Mouse (Mus musculus) frontal cortex, adult (tissue): ENCODE data around the gene Chst4.
A peak's percentile ranks its signal among the peaks of the same experiment; 100 is the strongest.

Experiments used
- ATAC-seq: cut with Nextera tagmentation; 2 replicates; pipeline ENCODE4 v1.9.2; 2017; ENCODE audit warnings: mild to moderate bottlenecking, moderate library complexity, mixed read lengths; ENCODE audit not compliant: low TSS enrichment

Gene Chst4

DNA sequence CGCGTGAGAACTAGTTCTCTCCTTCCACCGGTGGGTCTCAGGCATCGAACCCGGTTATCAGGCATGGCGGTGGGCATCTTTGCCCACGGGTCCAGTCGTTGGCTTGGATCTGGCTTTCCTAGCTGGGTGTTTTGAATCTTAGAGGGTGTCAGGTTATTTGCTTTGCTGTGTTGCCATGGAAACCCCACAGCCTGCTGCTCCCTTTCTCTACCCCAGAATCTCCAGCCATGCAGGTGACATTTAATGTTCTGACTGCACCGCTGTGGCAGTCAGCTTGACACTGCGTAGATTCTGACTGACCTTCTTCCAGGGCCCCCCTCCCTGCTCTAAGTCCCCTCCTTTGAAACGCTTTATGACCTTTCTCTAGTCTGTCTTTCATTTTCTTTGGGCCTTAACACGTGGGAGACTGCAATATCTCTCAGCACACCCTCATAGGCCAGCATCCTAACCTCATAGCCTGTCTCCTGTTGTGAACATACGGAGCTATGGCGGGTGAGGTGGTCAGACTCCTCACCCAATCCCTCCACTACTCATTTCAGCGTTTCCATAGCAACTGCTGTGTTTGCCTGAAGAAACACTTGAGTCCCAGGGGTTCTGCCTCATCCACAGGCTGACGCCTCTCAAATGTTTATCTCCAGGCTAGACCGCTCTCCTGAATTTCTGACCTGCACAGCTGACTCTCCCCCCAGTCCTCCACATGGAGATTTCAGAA lies 33.1 kb downstream of the Chst4 start:
- peak; percentile 79 for ATAC-seq

DNA sequence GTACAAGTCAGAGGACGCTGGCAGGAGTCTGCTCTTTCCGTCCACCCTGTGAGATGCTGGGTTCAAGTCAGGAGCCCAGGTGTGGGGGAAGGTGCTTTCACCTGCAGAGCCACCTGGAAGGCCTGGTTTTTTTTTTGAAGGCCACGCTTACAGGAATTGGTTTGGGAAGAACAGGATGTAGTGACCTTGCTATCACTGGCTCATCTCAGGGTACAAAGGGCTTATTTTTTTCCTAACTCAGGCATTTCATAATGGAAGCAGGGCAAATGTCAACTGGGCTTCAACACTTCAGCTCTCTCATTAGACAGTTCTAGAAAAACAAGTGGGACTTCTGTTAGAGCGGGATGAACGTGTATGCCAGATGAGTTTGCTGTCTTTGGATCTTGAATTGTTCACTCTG lies 35.2 kb downstream of the Chst4 start:
- ATAC-seq = no peak

GRCm38 (mm10) chr8:110002953-110003352 lies 36.6 kb downstream of the Chst4 start:
- no peak for ATAC-seq

- no peak for ATAC-seq
Observed at GRCm38 (mm10) chr8:109999974-110000373, 39.6 kb downstream of the Chst4 start.

DNA sequence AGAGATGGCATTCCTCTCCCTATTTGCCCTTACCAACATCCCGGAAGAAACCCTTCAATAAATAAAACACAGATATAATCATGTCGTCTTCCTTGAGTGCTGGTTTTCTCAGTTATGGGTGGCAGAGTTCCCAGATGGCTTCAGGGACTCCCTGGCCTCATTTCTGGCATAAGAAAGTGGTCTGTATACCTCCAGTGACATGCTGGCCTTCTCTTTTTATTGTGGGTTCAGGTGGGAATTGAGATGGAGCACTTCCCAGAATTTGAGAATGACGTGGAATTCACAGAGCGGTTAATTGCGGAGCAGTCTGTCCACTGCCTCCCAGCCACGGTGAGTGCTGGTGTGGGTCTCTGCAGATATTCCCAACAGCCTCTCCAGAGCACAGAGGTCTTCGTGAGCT lies 41.5 kb downstream of the Chst4 start:
- no peak for ATAC-seq

GRCm38 (mm10) chr8:109997381-109997780 lies 42.2 kb downstream of the Chst4 start:
- no peak for ATAC-seq

GRCm38 (mm10) chr8:109992951-109993350 lies 46.6 kb downstream of the Chst4 start:
- ATAC-seq = no peak

DNA sequence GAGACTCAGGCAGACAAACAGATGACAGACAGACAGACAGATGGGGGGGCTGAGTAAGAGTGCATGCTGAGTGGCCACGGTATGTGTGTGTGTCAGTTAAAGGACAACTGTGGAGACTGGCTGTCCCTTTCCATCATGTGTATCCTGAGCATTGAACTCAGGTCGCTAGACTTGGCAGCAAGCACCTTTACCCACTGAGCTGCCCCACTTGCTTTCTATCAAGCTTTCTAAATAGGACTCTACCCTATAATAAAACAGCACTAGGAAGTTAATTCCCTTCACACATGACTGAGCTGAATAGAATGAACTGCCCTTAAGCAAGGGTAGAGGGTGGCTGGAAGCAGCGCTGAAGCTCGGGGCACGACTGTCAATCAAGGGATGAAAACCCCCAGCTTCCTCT lies 47.4 kb downstream of the Chst4 start:
- ATAC-seq = no peak

- ATAC-seq = no peak
Observed at GRCm38 (mm10) chr8:109990224-109990623, 49.3 kb downstream of the Chst4 start, which contains the start of gene Tat. Tat (plus strand) TSS chr8:109990437.

GRCm38 (mm10) chr8:109989151-109989550 lies 50.4 kb downstream of the Chst4 start:
- no peak for ATAC-seq

GRCm38 (mm10) chr8:109987776-109988175 lies 51.8 kb downstream of the Chst4 start:
- ATAC-seq = no peak

DNA sequence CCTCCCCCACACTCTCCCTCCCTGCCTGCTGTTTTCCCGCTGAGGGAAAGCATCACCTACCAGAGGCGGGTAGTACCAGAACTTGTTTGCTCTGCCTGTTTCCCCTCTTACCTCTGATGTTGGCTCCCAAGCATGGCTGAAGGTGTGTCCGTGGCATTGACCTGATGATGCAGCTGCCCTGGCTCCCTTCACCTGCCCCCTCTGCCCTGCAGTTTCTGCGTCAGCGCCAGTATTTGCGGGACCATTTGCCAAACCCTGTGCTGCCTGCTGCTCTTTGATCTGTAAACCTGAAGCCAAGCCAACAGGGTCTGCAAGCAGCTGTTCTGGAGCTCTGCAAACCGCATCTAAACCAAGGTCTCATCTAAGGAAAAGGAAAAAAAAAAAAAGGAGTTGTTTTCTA lies 53.2 kb downstream of the Chst4 start:
- no peak for ATAC-seq

DNA sequence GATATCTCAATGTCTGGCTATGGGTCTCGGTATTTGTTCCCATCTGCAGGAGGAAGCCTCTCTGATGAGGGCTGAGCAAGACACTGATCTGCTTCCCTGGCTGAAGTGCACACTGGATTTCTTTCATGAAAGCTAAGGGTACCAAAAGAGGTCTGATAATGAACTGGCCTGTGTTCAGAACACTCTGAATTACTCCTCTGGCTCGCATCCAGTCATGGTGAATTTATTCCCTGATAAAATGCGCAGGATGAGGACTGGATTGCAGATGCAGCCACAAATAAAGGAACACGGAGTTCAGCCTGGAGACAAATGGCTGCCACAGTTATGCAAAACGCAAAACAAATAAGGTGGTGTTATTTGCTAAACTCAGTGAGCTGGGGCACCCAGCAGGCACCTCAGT lies 55.6 kb downstream of the Chst4 start:
- no peak for ATAC-seq

DNA sequence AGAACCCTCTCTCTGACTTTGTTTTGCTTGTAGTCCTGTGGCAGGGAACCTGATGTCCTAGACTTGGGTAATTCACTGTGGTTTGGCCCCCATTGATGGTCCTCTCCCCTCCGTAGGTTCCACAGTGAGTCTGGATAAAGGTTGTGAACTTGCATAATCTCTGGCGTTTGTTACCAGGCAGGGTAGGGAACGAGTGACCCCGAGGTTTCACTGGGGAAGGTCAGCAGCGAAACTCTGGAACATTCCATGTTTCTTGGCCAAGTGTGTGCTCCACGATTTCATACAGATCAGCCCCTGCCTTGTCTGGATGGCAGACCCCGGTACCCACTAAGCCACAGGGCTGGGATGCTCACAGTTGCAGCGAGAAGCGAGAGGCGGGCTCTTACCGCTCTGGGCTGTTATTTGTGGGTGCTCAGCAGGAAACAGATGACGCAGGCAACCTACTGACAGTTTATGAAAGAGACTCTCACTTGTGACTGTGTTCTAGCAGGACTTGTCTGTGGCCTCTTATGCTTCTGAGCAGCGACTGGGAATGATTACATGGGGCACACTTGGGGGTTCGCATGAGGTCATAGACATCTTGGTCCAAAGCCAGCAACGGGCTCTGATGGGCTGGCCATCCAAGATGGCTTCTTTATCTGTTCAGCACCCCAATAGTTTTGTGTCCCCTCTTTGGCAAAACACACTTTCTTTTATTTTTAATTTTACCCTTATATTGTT lies 57.0 kb downstream of the Chst4 start:
- ATAC-seq = no peak

DNA sequence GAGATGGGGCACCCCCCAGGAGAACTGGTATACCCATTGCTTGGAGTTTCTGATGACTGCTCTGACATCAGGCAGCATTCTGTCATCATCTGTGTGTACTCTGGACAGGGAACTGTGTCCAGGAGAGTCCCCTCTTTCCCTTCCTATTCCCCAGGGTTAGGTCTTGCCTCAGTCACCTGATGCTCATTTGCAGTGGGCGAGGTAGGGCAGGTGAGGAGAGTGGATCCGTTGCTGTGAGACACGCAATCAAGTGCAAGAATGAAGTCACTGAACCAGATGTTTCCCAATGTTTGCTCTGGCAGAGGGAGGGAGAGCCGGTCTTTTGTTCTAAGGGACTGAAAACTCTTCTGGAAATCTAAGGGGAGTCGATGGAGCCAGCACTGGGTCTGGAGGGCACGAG lies 60.2 kb downstream of the Chst4 start:
- no peak for ATAC-seq
